Mouse (Mus musculus) kidney, adult 2 months (tissue): ENCODE results near the gene Cdk10. TPM values are rescaled to one million over a fixed set of nuclear protein-coding genes. Genes with fewer than 3 reads are reported as not detected.

Experiments
- DNase-seq: peaks from one replicate; pipeline ENCODE4 v3.0.0; 2021
- H3K27ac ChIP-seq: fragments of 200-500 bp; 2 replicates; pipeline ENCODE4 v1.5.1; 2012; ENCODE audit warnings: low read depth, low read length, control low read depth, inconsistent platforms; ENCODE audit not compliant: insufficient read depth
- H3K27me3 ChIP-seq: fragments of 200-500 bp; replicated peaks from 2 replicates; pipeline ENCODE4 v1.6.1; 2012; ENCODE audit warnings: mild to moderate bottlenecking, moderate library complexity, low read length, inconsistent platforms; ENCODE audit not compliant: control insufficient read depth, insufficient read depth
- H3K36me3 ChIP-seq: fragments of 200-500 bp; 2 replicates; pipeline ENCODE4 v1.6.1; 2012; ENCODE audit warnings: mild to moderate bottlenecking, moderate library complexity, low read length, inconsistent platforms; ENCODE audit not compliant: control insufficient read depth, insufficient read depth
- H3K4me1 ChIP-seq: fragments of 200-500 bp; 2 replicates; pipeline ENCODE4 v1.6.1; 2011; ENCODE audit warnings: low read length; ENCODE audit not compliant: control insufficient read depth, insufficient read depth
- H3K4me3 ChIP-seq: fragments of 200-500 bp; 2 replicates; pipeline ENCODE4 v1.5.1; 2011; ENCODE audit warnings: mild to moderate bottlenecking, low read depth, low read length, control low read depth; ENCODE audit not compliant: insufficient read depth
- CTCF ChIP-seq: fragments of 200-500 bp; conservative IDR thresholded peaks from 2 replicates; pipeline ENCODE4 v1.5.1; 2011; ENCODE audit warnings: low read depth, mild to moderate bottlenecking, control low read depth, low read length, moderate library complexity, mixed read lengths; ENCODE audit not compliant: insufficient read depth, insufficient read length
- POLR2A ChIP-seq: fragments of 200-500 bp; IDR thresholded peaks from one replicate; pipeline ENCODE4 v1.6.1; 2011; ENCODE audit warnings: low read depth, low read length, control low read depth
- WGBS: fragments of 180-500 bp; shearing (Covaris S2); methylation state at CpG from one replicate; pipeline ENCODE4 v1.1.7; 2018; 5-methylcytosine and 5-hydroxymethylcytosine counted together
- polyA plus RNA-seq: library from polyadenylated mRNA; depleted of rRNA; stranded (reverse); fragments of >200 nt; gene quantifications from 2 replicates; pipeline ENCODE4 v1.2.3, GENCODE M21; 2012

Gene Cdk10
- polyA plus RNA-seq, 1 experiment: 53.3 TPM

- Histone ChIP-seq H3K27ac (no peak overlapping the region), H3K4me1 (peaks cover 4% of the 10 kb centered on the region), H3K4me3 (no peak overlapping the region), H3K27me3 (no peaks in the 10 kb centered on the region), H3K36me3 (no peaks in the 10 kb centered on the region)
- no peak for TF ChIP-seq POLR2A
- no peak for TF ChIP-seq CTCF
- 69% methylated on average over 13 of the region's 13 CpGs for WGBS
- no peak for DNase-seq
These were observed 8.7 kb downstream of the Cdk10 start for GRCm38 (mm10) chr8:123233300-123233699.

- no peak overlapping the region for H3K27ac ChIP-seq
- 82% methylated on average over 11 of the region's 11 CpGs for WGBS
- no peak for TF ChIP-seq POLR2A
- TF ChIP-seq CTCF: no peak
These were observed 9.1 kb downstream of the Cdk10 start for GRCm38 (mm10) chr8:123233760-123234159.

GRCm38 (mm10) chr8:123234918-123235519 is 10.4 kb downstream of the Cdk10 start:
- Histone ChIP-seq H3K4me3 (peak overlapping the region; percentile 84), H3K36me3 (no peaks in the 10 kb centered on the region), H3K27ac (no peak overlapping the region), H3K27me3 (no peaks in the 10 kb centered on the region), H3K4me1 (peaks cover 4% of the 10 kb centered on the region)
- TF ChIP-seq POLR2A (no peak), CTCF (no peak)
- DNase-seq: no peak
- 23% methylated on average over 13 of the region's 13 CpGs for WGBS

More at GRCm38 (mm10) chr8:123233760-123234159, 9.1 kb downstream of the Cdk10 start:
- Histone ChIP-seq H3K27me3 (no peaks in the 10 kb centered on the region), H3K36me3 (no peaks in the 10 kb centered on the region), H3K4me1 (peaks cover 4% of the 10 kb centered on the region), H3K4me3 (no peak overlapping the region)
- no peak for DNase-seq

GRCm38 (mm10) chr8:123235520-123236497 is 11.2 kb downstream of the Cdk10 start, which contains the start of gene Spata2l:
Gene Spata2l (minus strand): TSS chr8:123236233.
- TF ChIP-seq POLR2A (no peak), CTCF (0 out of 2 replicates have a peak, but pooled peaks have one; percentile 19)
- peaks cover 4% of the 10 kb centered on the region for H3K4me1 ChIP-seq
- peak within 1 kb of the TSS; percentile 84 for H3K4me3 ChIP-seq
- H3K27me3 ChIP-seq: no peaks in the 10 kb centered on the region
- peak within 1 kb of the TSS; percentile 65 for H3K27ac ChIP-seq
- H3K36me3 ChIP-seq: no peaks in the 10 kb centered on the region
- 1% methylated on average over 57 of the region's 57 CpGs for whole genome bisulfite sequencing
- peak; percentile 96 for DNase-seq

GRCm38 (mm10) chr8:123239398-123239797 is 14.8 kb downstream of the Cdk10 start:
- Histone ChIP-seq H3K4me1 (peaks cover 9% of the 10 kb centered on the region), H3K27me3 (no peaks in the 10 kb centered on the region), H3K36me3 (no peaks in the 10 kb centered on the region), H3K4me3 (no peak overlapping the region), H3K27ac (no peak overlapping the region)
- no peak for DNase-seq
- 89% methylated on average over 10 of the region's 10 CpGs for WGBS
- TF ChIP-seq CTCF: no peak
- no peak for TF ChIP-seq POLR2A

- no peaks in the 10 kb centered on the region for H3K36me3 ChIP-seq
- H3K27me3 ChIP-seq: no peaks in the 10 kb centered on the region
- 80% methylated on average over 7 of the region's 7 CpGs for WGBS
- H3K27ac ChIP-seq: no peak overlapping the region
- no peak for TF ChIP-seq CTCF
- TF ChIP-seq POLR2A: no peak
- H3K4me1 ChIP-seq: peaks cover 5% of the 10 kb centered on the region; the same call in 1 of the 2 replicates
- no peak overlapping the region for H3K4me3 ChIP-seq
- DNase-seq: no peak
These were observed 17.7 kb downstream of the Cdk10 start for GRCm38 (mm10) chr8:123242107-123242923.
